Mouse (Mus musculus) stomach, embryonic 16.5 days (tissue): Measurements from ENCODE around the gene 1700013G24Rik. TPM values are rescaled to one million over a fixed set of nuclear protein-coding genes. Genes with fewer than 3 reads are reported as not detected.
"Not testable (repeated sequence)": the region's sequence is repeated elsewhere in the genome, so short reads cannot be mapped to it uniquely, and the experiment has no call there.

Experiments
- ATAC-seq: fragments of 200-750 bp; cut with Nextera tagmentation; 2 replicates; pipeline ENCODE4 v1.8.0; 2017; ENCODE audit warnings: moderate number of reproducible peaks, moderate TSS enrichment; ENCODE audit not compliant: insufficient read depth, low FRiP score
- H3K27ac ChIP-seq: fragments of 300-500 bp; sonication (generic); 2 replicates; pipeline ENCODE4 v1.5.1; 2014; ENCODE audit warnings: low read length
- H3K27me3 ChIP-seq: fragments of 300-500 bp; sonication (generic); 2 replicates; pipeline ENCODE4 v1.6.1; 2014; ENCODE audit warnings: low read length, control low read depth, mixed read lengths; ENCODE audit not compliant: control insufficient read depth, insufficient read depth
- H3K36me3 ChIP-seq: fragments of 300-500 bp; sonication (generic); 2 replicates; pipeline ENCODE4 v1.6.1; 2014; ENCODE audit warnings: low read length; ENCODE audit not compliant: control insufficient read depth, insufficient read depth
- H3K4me1 ChIP-seq: fragments of 300-500 bp; sonication (generic); 2 replicates; pipeline ENCODE4 v1.6.1; 2014; ENCODE audit warnings: low read length, control low read depth, mixed read lengths; ENCODE audit not compliant: control insufficient read depth, insufficient read depth
- H3K4me2 ChIP-seq: fragments of 300-500 bp; sonication (generic); 2 replicates; pipeline ENCODE4 v1.6.1; 2014; ENCODE audit warnings: low read depth, low read length, mixed read lengths
- H3K4me3 ChIP-seq: fragments of 300-500 bp; sonication (generic); replicated peaks from 2 replicates; pipeline ENCODE4 v1.5.1; 2014; ENCODE audit warnings: mild to moderate bottlenecking, low read length
- H3K9ac ChIP-seq: fragments of 300-500 bp; sonication (generic); 2 replicates; pipeline ENCODE4 v1.6.1; 2014; ENCODE audit warnings: low read length
- H3K9me3 ChIP-seq: fragments of 300-500 bp; sonication (generic); replicated peaks from 2 replicates; pipeline ENCODE4 v1.6.1; 2016; ENCODE audit warnings: low read length, control low read depth; ENCODE audit not compliant: control insufficient read depth
- WGBS: fragments of 180-500 bp; shearing (Covaris S2); extraction: QIAGEN DNeasy Blood & Tissue Kit; methylation state at CpG from one replicate; pipeline ENCODE4 v1.1.7; 2014; 5-methylcytosine and 5-hydroxymethylcytosine counted together
- polyA plus RNA-seq: library from polyadenylated mRNA; unstranded; fragments of >200 nt; fragmentation: Nextera tagmentation; extraction: Ambion mirVana; gene quantifications from 2 replicates; pipeline ENCODE4 v1.2.1, GENCODE M21; 2015

1700013G24Rik gene
- not detected in 2 replicates for polyA plus RNA-seq

GRCm38 (mm10) chr4:137453234-137453767 is at the start of gene 1700013G24Rik:
Gene 1700013G24Rik (plus strand): TSS chr4:137453284.
- Histone ChIP-seq H3K36me3 (no peaks in the 10 kb centered on the region), H3K4me1 (peaks cover 14% of the 10 kb centered on the region), H3K4me2 (no peak within 1 kb of the TSS), H3K9me3 (no peaks in the 10 kb centered on the region), H3K9ac (no peak within 1 kb of the TSS), H3K4me3 (no peak within 1 kb of the TSS), H3K27me3 (no peaks in the 10 kb centered on the region), H3K27ac (no peak within 1 kb of the TSS)
- 74% methylated on average over 8 of the region's 8 CpGs for WGBS
- ATAC-seq: no peak

- WGBS: 82% methylated on average over 3 of the region's 3 CpGs
- Histone ChIP-seq H3K9me3 (no peaks in the 10 kb centered on the region), H3K36me3 (no peaks in the 10 kb centered on the region), H3K27me3 (no peaks in the 10 kb centered on the region), H3K4me1 (no peaks in the 10 kb centered on the region), H3K27ac (no peak overlapping the region), H3K4me3 (no peak overlapping the region), H3K9ac (no peak overlapping the region), H3K4me2 (no peak overlapping the region)
- no peak for ATAC-seq
These were observed 47.5 kb upstream of the 1700013G24Rik start for GRCm38 (mm10) chr4:137405571-137405970.

- Histone ChIP-seq H3K27me3 (no peaks in the 10 kb centered on the region), H3K4me1 (no peaks in the 10 kb centered on the region), H3K4me3 (no peak within 1 kb of the TSS), H3K4me2 (no peak within 1 kb of the TSS), H3K27ac (no peak within 1 kb of the TSS), H3K9me3 (no peaks in the 10 kb centered on the region), H3K9ac (no peak within 1 kb of the TSS), H3K36me3 (no peaks in the 10 kb centered on the region)
- no peak for ATAC-seq
- WGBS: 83% methylated on average over 5 of the region's 5 CpGs
These were observed 43.4 kb upstream of the 1700013G24Rik start, which contains the start of gene Cela3a for GRCm38 (mm10) chr4:137409691-137410090. Gene Cela3a (minus strand): TSS chr4:137409791.

GRCm38 (mm10) chr4:137412185-137412709 is 40.8 kb upstream of the 1700013G24Rik start:
- peak; percentile 53; the same call in 1 of the 2 replicates for ATAC-seq
- not testable (repeated sequence) for H3K27me3 ChIP-seq, H3K4me2 ChIP-seq, H3K9ac ChIP-seq, H3K27ac ChIP-seq, H3K4me3 ChIP-seq, H3K9me3 ChIP-seq, H3K36me3 ChIP-seq, H3K4me1 ChIP-seq
- 48% methylated on average over 7 of the region's 7 CpGs for WGBS

- H3K4me2 ChIP-seq: no peak overlapping the region
- no peak overlapping the region for H3K4me3 ChIP-seq
- no peaks in the 10 kb centered on the region for H3K36me3 ChIP-seq
- H3K27me3 ChIP-seq: no peaks in the 10 kb centered on the region
- no peak overlapping the region for H3K27ac ChIP-seq
- H3K9ac ChIP-seq: no peak overlapping the region
- H3K4me1 ChIP-seq: no peaks in the 10 kb centered on the region
- WGBS: 65% methylated on average over 1 of the region's 1 CpGs
- no peak for ATAC-seq
- H3K9me3 ChIP-seq: no peaks in the 10 kb centered on the region
These were observed 38.1 kb upstream of the 1700013G24Rik start for GRCm38 (mm10) chr4:137414936-137415335.

- Histone ChIP-seq H3K4me3 (no peak overlapping the region), H3K4me1 (no peaks in the 10 kb centered on the region), H3K9me3 (no peaks in the 10 kb centered on the region), H3K4me2 (no peak overlapping the region), H3K9ac (no peak overlapping the region), H3K36me3 (no peaks in the 10 kb centered on the region), H3K27me3 (no peaks in the 10 kb centered on the region), H3K27ac (no peak overlapping the region)
- 57% methylated on average over 11 of the region's 11 CpGs for WGBS
- ATAC-seq: peak; percentile 65; the same call in 1 of the 2 replicates
These were observed 35.1 kb upstream of the 1700013G24Rik start for GRCm38 (mm10) chr4:137417712-137418564.

- no peaks in the 10 kb centered on the region for H3K36me3 ChIP-seq
- H3K27me3 ChIP-seq: no peaks in the 10 kb centered on the region
- 75% methylated on average over 4 of the region's 4 CpGs for WGBS
- ATAC-seq: peak; percentile 68; the same call in 1 of the 2 replicates
- H3K9me3 ChIP-seq: no peaks in the 10 kb centered on the region
- H3K9ac ChIP-seq: no peak within 1 kb of the TSS
- no peak within 1 kb of the TSS for H3K4me2 ChIP-seq
- H3K4me1 ChIP-seq: no peaks in the 10 kb centered on the region
- H3K27ac ChIP-seq: no peak within 1 kb of the TSS
- no peak within 1 kb of the TSS for H3K4me3 ChIP-seq
These were observed 22.6 kb upstream of the 1700013G24Rik start, which contains the start of gene Cela3b for GRCm38 (mm10) chr4:137430502-137430901. Gene Cela3b (minus strand): TSS chr4:137430540.

- H3K9ac ChIP-seq, H3K4me1 ChIP-seq, H3K27ac ChIP-seq: not testable (repeated sequence)
These were observed 20.2 kb upstream of the 1700013G24Rik start for GRCm38 (mm10) chr4:137432700-137433550.

More at GRCm38 (mm10) chr4:137432700-137433550, 20.2 kb upstream of the 1700013G24Rik start:
- WGBS: 51% methylated on average over 10 of the region's 10 CpGs
- peak; percentile 50; the same call in 1 of the 2 replicates for ATAC-seq
- not testable (repeated sequence) for H3K4me2 ChIP-seq, H3K9me3 ChIP-seq, H3K27me3 ChIP-seq, H3K4me3 ChIP-seq, H3K36me3 ChIP-seq
